Mouse (Mus musculus): ENCODE results near the gene Ppp6r3. TPM values are rescaled to one million over a fixed set of nuclear protein-coding genes. Genes with fewer than 3 reads are reported as not detected.

Ppp6r3 gene
- total RNA-seq, 1 experiment: 104 TPM

- Histone ChIP-seq H3K27ac (ENCODE audit: insufficient read depth, low read depth, low read length, poor library complexity, severe bottlenecking) (no peak overlapping the region), H3K4me1 (ENCODE audit: control insufficient read depth in 2 of 2, insufficient read depth in 2 of 2, low read length in 2 of 2, poor library complexity in 1 of 2) (no peaks in the 10 kb centered on the region; a peak in 1 of 4 replicates), H3K9ac (ENCODE audit: insufficient read depth, low read depth, low read length, poor library complexity, severe bottlenecking) (no peak overlapping the region), H3K4me3 (ENCODE audit: insufficient read depth in 1 of 2, low read depth in 1 of 2, low read length in 2 of 2, poor library complexity in 1 of 2, severe bottlenecking in 1 of 2) (no peak overlapping the region), H3K36me3 (ENCODE audit: control insufficient read depth, insufficient read depth, low read length, poor library complexity, severe bottlenecking) (peaks cover 26% of the 10 kb centered on the region; the same call in 1 of the 2 replicates), H3K9me3 (ENCODE audit: control insufficient read depth, insufficient read depth, low read depth, low read length) (no peaks in the 10 kb centered on the region)
- no peak for DNase-seq (ENCODE audit: low read depth, low spot score)
- TF ChIP-seq ZNF384 (IDR thresholded peaks at IDR 0.05; ENCODE audit: low read depth, low read length) (no peak), MAFK (IDR thresholded peaks at IDR 0.05; ENCODE audit: insufficient read depth, low read depth, low read length) (no peak), ZC3H11A (IDR thresholded peaks at IDR 0.05; ENCODE audit: borderline replicate concordance, low read depth, low read length) (no peak), CHD2 (IDR thresholded peaks at IDR 0.05; ENCODE audit: low read depth, low read length) (no peak), HCFC1 (IDR thresholded peaks at IDR 0.05; ENCODE audit: borderline replicate concordance, insufficient read depth, low read length) (no peak)
- in situ Hi-C loops (cut with MboI; ENCODE audit: low sequenced_read_pairs in 2 of 2, unreplicated experiment in 2 of 2): no loop called here
Measured at GRCm38 (mm10) chr19:3620871-3621270, 45.3 kb upstream of the Ppp6r3 start.

- Histone ChIP-seq H3K9me3 (ENCODE audit: control insufficient read depth, insufficient read depth, low read depth, low read length) (no peaks in the 10 kb centered on the region), H3K9ac (ENCODE audit: insufficient read depth, low read depth, low read length, poor library complexity, severe bottlenecking) (no peak overlapping the region), H3K27ac (ENCODE audit: insufficient read depth, low read depth, low read length, poor library complexity, severe bottlenecking) (no peak overlapping the region), H3K36me3 (ENCODE audit: control insufficient read depth, insufficient read depth, low read length, poor library complexity, severe bottlenecking) (peaks cover 39% of the 10 kb centered on the region; the same call in 1 of the 2 replicates), H3K4me3 (ENCODE audit: insufficient read depth in 1 of 2, low read depth in 1 of 2, low read length in 2 of 2, poor library complexity in 1 of 2, severe bottlenecking in 1 of 2) (no peak overlapping the region), H3K4me1 (ENCODE audit: control insufficient read depth in 2 of 2, insufficient read depth in 2 of 2, low read length in 2 of 2, poor library complexity in 1 of 2) (no peaks in the 10 kb centered on the region; a peak in 1 of 4 replicates)
- no peak for TF ChIP-seq ZNF384 (IDR thresholded peaks at IDR 0.05; ENCODE audit: low read depth, low read length)
- no peak for TF ChIP-seq MAFK (IDR thresholded peaks at IDR 0.05; ENCODE audit: insufficient read depth, low read depth, low read length)
- no peak for TF ChIP-seq HCFC1 (IDR thresholded peaks at IDR 0.05; ENCODE audit: borderline replicate concordance, insufficient read depth, low read length)
- TF ChIP-seq CHD2 (IDR thresholded peaks at IDR 0.05; ENCODE audit: low read depth, low read length): no peak
- TF ChIP-seq ZC3H11A (IDR thresholded peaks at IDR 0.05; ENCODE audit: borderline replicate concordance, low read depth, low read length): no peak
- DNase-seq (ENCODE audit: low read depth, low spot score): peak; percentile 28
- in situ Hi-C loops (cut with MboI; ENCODE audit: low sequenced_read_pairs in 2 of 2, unreplicated experiment in 2 of 2): no loop called here
Measured at GRCm38 (mm10) chr19:3619359-3619758, 43.8 kb upstream of the Ppp6r3 start.

GRCm38 (mm10) chr19:3613991-3614390 lies 38.4 kb upstream of the Ppp6r3 start:
- DNase-seq (ENCODE audit: low read depth, low spot score): no peak
- Histone ChIP-seq H3K9me3 (ENCODE audit: control insufficient read depth, insufficient read depth, low read depth, low read length) (no peaks in the 10 kb centered on the region), H3K4me3 (ENCODE audit: insufficient read depth in 1 of 2, low read depth in 1 of 2, low read length in 2 of 2, poor library complexity in 1 of 2, severe bottlenecking in 1 of 2) (no peak overlapping the region), H3K4me1 (ENCODE audit: control insufficient read depth in 2 of 2, insufficient read depth in 2 of 2, low read length in 2 of 2, poor library complexity in 1 of 2) (no peaks in the 10 kb centered on the region), H3K27ac (ENCODE audit: insufficient read depth, low read depth, low read length, poor library complexity, severe bottlenecking) (no peak overlapping the region), H3K36me3 (ENCODE audit: control insufficient read depth, insufficient read depth, low read length, poor library complexity, severe bottlenecking) (peaks cover 38% of the 10 kb centered on the region; the same call in 1 of the 2 replicates), H3K9ac (ENCODE audit: insufficient read depth, low read depth, low read length, poor library complexity, severe bottlenecking) (no peak overlapping the region)
- no peak for TF ChIP-seq ZNF384 (IDR thresholded peaks at IDR 0.05; ENCODE audit: low read depth, low read length)
- no peak for TF ChIP-seq MAFK (IDR thresholded peaks at IDR 0.05; ENCODE audit: insufficient read depth, low read depth, low read length)
- no peak for TF ChIP-seq ZC3H11A (IDR thresholded peaks at IDR 0.05; ENCODE audit: borderline replicate concordance, low read depth, low read length)
- no peak for TF ChIP-seq CHD2 (IDR thresholded peaks at IDR 0.05; ENCODE audit: low read depth, low read length)
- no peak for TF ChIP-seq HCFC1 (IDR thresholded peaks at IDR 0.05; ENCODE audit: borderline replicate concordance, insufficient read depth, low read length)
- in situ Hi-C loops (cut with MboI; ENCODE audit: low sequenced_read_pairs in 2 of 2, unreplicated experiment in 2 of 2): no loop called here

- no peaks in the 10 kb centered on the region for H3K4me1 ChIP-seq (ENCODE audit: control insufficient read depth in 2 of 2, insufficient read depth in 2 of 2, low read length in 2 of 2, poor library complexity in 1 of 2)
- in situ Hi-C loops (cut with MboI; ENCODE audit: low sequenced_read_pairs in 2 of 2, unreplicated experiment in 2 of 2): no loop called here
- H3K27ac ChIP-seq (ENCODE audit: insufficient read depth, low read depth, low read length, poor library complexity, severe bottlenecking): no peak overlapping the region
- no peak for DNase-seq (ENCODE audit: low read depth, low spot score)
- no peaks in the 10 kb centered on the region for H3K9me3 ChIP-seq (ENCODE audit: control insufficient read depth, insufficient read depth, low read depth, low read length)
- no peak overlapping the region for H3K9ac ChIP-seq (ENCODE audit: insufficient read depth, low read depth, low read length, poor library complexity, severe bottlenecking)
- no peak overlapping the region for H3K4me3 ChIP-seq (ENCODE audit: insufficient read depth in 1 of 2, low read depth in 1 of 2, low read length in 2 of 2, poor library complexity in 1 of 2, severe bottlenecking in 1 of 2)
- H3K36me3 ChIP-seq (ENCODE audit: control insufficient read depth, insufficient read depth, low read length, poor library complexity, severe bottlenecking): peaks cover 38% of the 10 kb centered on the region; the same call in 1 of the 2 replicates
- TF ChIP-seq ZC3H11A (IDR thresholded peaks at IDR 0.05; ENCODE audit: borderline replicate concordance, low read depth, low read length) (no peak), MAFK (IDR thresholded peaks at IDR 0.05; ENCODE audit: insufficient read depth, low read depth, low read length) (no peak), CHD2 (IDR thresholded peaks at IDR 0.05; ENCODE audit: low read depth, low read length) (no peak), ZNF384 (IDR thresholded peaks at IDR 0.05; ENCODE audit: low read depth, low read length) (no peak), HCFC1 (IDR thresholded peaks at IDR 0.05; ENCODE audit: borderline replicate concordance, insufficient read depth, low read length) (no peak)
Measured at GRCm38 (mm10) chr19:3612534-3613273, 37.2 kb upstream of the Ppp6r3 start.

All from ES-E14 (cell line).